Mouse (Mus musculus): ENCODE results near the gene Olfr639. TPM values are rescaled to one million over a fixed set of nuclear protein-coding genes. Genes with fewer than 3 reads are reported as not detected.

Gene Olfr639
- not detected in 2 replicates for polyA plus RNA-seq (2012; rRNA removed)

DNA sequence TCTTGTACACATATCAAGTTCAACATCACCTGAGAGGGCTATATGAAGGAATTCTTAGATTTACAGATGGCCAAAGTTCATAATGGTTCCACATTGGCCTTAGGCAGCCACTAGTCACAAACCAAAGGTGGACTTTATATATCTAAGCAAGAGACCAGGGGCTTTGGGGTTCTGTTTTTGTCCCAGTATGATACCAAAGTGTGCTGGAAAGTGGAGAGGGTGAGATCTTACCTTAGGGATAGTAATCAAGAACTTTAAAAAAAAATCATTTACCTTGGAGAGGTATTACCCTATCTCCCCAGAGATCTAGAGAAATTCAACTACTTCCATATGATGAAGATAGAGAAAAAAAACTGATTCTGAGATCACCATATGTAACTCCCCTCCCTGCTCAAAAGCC is at the start of gene Olfr639:
Olfr639 (minus strand) TSS at position 101 of the 400 bp plus-strand sequence.

DNA sequence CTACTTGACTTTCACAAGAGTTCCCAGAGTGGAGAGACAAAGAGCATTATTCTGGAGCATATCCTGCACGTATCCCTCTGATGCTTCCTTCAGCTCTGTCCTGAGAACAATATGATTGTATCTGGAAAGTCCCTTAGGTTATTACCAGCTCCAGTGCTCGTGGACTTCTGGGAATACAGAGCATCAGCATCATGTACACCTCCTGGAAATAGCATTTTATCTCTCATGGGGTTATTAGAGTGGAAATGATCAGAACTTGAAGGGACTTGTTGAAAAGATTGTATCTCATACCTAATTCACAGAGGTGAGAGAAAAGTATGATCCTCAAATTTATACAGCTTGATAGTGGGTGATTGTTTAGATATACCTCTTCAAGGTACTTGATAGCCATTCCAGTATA is 44.2 kb upstream of the Olfr639 start, which contains the start of gene 4930516K23Rik:
4930516K23Rik (minus strand) TSS at position 101 of the 400 bp plus-strand sequence.

DNA sequence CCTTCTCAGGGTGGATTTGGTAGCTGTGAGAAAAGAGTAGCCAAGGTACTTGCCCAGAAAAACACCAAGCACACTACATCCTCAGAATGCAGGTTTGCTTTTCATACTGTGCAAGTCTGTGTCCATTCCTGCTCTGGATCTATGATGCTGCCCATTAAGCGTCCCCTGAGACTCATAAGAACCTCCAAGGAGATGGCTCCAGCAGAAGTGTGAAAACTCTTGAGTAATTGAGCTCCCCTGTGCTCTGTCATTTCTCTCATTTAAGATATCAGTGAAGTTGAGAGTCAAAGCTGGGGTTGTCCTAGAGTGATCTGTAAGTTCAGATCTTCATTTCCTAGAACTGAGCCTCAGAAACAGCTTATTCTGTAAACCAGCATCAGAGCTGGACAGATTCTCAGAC is 35.5 kb upstream of the Olfr639 start, which contains the start of gene Olfr642:
Olfr642 (minus strand) TSS at position 101 of the 400 bp plus-strand sequence.

DNA sequence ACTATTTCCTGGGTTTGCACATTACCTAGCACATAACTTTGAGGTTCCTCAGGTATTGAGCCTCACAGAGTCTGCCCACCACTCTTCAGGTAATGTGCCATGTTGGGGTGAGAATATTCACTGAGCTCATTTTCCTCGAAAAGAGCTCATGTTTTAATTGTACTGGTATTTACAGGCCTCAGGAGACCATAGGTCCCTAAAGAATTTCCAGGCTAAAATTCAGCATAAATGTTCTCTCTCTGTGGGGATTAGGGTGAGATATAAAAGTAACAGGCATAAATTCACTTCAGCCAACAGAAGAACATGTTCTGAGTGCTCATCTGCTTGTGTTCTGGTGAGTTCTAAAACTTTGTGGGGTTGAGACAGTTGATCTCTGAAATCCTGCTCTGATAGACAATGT is 18.0 kb upstream of the Olfr639 start, which contains the start of gene Olfr641:
Olfr641 (plus strand) TSS at position 301 of the 400 bp plus-strand sequence.

DNA sequence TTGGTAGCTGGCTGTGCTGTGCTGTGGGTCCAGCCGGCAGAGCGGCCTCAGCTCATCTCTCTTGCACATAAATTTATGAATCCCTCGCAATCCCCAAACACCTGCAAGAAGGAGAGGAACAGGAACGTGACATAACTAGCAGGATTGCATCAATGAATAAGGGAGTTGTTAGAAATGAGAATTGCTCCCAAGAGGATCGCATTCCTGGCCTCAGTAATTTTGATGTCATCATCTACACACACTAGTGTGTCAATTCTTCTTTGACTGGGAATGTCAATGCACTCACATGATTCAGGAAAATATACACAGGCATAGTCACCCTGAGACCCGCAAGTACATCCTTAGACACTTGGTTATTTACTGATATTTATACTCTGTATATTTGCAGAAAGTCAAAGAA is 8.4 kb upstream of the Olfr639 start, which contains the start of gene Olfr640:
Olfr640 (minus strand) TSS at position 101 of the 400 bp plus-strand sequence.

DNA sequence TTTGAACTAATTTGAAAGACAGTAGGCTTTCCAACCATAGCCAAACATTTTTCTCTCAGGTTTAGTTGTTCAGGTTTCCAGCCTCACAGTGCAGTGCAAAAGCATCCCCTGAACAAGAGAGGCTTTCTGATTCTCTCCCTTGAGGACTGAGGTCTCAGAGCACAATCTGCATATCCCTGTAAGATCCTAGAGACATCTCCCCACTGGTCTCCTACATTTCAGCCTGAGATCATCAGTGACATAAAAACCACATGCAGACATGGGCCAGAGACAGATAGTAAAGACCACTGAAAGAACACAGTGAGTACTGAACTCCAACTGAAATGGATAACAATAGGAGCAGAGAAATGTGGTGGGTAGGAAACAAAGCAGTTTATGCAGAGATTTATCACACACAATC is 18.7 kb downstream of the Olfr639 start, which contains the start of gene Olfr638:
Olfr638 (plus strand) TSS at position 301 of the 400 bp plus-strand sequence.

DNA sequence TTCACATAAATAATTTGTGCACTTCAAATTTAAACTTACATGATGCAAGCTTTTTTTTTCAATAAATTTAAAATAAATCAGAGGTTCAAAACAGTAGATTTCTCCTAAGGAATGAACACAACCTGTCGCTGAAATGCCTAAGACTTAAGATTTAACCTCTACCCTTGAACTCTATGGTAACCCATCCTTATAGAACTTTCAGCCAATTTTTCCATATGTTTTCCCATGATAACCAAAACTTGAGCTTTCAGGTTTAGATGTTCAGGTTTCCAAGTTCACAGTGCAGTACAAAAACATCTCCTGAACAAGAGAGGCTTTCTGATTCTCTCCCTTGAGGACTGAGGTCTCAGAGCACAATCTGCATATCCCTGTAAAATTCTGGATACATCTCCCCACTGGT is 46.3 kb downstream of the Olfr639 start, which contains the start of gene Olfr635:
Olfr635 (plus strand) TSS at position 301 of the 400 bp plus-strand sequence.

Other genes starting within 250 kb of the Olfr639 start
- gene Olfr69, start 245.7 kb downstream of the Olfr639 start, polyA plus RNA-seq (2012; rRNA removed): not detected in 2 replicates
- not detected in 2 replicates for gene Olfr68, start 237.6 kb downstream of the Olfr639 start, polyA plus RNA-seq (2012; rRNA removed)
- gene Olfr67, start 225.5 kb downstream of the Olfr639 start, polyA plus RNA-seq (2012; rRNA removed): not detected in 2 replicates
- 36.7 and 60.5 TPM in 2 replicates for gene Hbb-bt, start 203.3 kb downstream of the Olfr639 start, polyA plus RNA-seq (2012; rRNA removed)
- 349 and 591 TPM in 2 replicates for gene Hbb-bs, start 189.2 kb downstream of the Olfr639 start, polyA plus RNA-seq (2012; rRNA removed)
- not detected in 2 replicates for gene Hbb-bh2, start 176.8 kb downstream of the Olfr639 start, polyA plus RNA-seq (2012; rRNA removed)
- gene Hbb-bh1, start 174.1 kb downstream of the Olfr639 start, polyA plus RNA-seq (2012; rRNA removed): not detected in 2 replicates
- gene Hbb-y, start 164.1 kb downstream of the Olfr639 start, polyA plus RNA-seq (2012; rRNA removed): not detected in 2 replicates
- not detected in 2 replicates for gene Olfr66, start 131.1 kb downstream of the Olfr639 start, polyA plus RNA-seq (2012; rRNA removed)
- not detected in 2 replicates for gene Olfr64, start 122.8 kb downstream of the Olfr639 start, polyA plus RNA-seq (2012; rRNA removed)
- not detected in 2 replicates for gene Olfr65, start 113.8 kb downstream of the Olfr639 start, polyA plus RNA-seq (2012; rRNA removed)
- not detected in 2 replicates for gene Olfr631, start 88.5 kb downstream of the Olfr639 start, polyA plus RNA-seq (2012; rRNA removed)
- not detected in 2 replicates for gene Olfr632, start 83.0 kb downstream of the Olfr639 start, polyA plus RNA-seq (2012; rRNA removed)
- not detected in 2 replicates for gene Olfr633, start 72.9 kb downstream of the Olfr639 start, polyA plus RNA-seq (2012; rRNA removed)
- not detected in 2 replicates for gene Olfr635, start 46.2 kb downstream of the Olfr639 start, polyA plus RNA-seq (2012; rRNA removed)
- not detected in 2 replicates for gene Olfr638, start 18.6 kb downstream of the Olfr639 start, polyA plus RNA-seq (2012; rRNA removed)
- not detected in 2 replicates for gene Olfr640, start 8.3 kb upstream of the Olfr639 start, polyA plus RNA-seq (2012; rRNA removed)
- not detected in 2 replicates for gene Olfr641, start 18.1 kb upstream of the Olfr639 start, polyA plus RNA-seq (2012; rRNA removed)
- not detected in 2 replicates for gene Olfr642, start 35.4 kb upstream of the Olfr639 start, polyA plus RNA-seq (2012; rRNA removed)
- gene 4930516K23Rik, start 44.1 kb upstream of the Olfr639 start, polyA plus RNA-seq (2012; rRNA removed): not detected in 2 replicates
- gene Olfr644, start 54.6 kb upstream of the Olfr639 start, polyA plus RNA-seq (2012; rRNA removed): not detected in 2 replicates
- gene Olfr645, start 68.2 kb upstream of the Olfr639 start, polyA plus RNA-seq (2012; rRNA removed): not detected in 2 replicates
- not detected in 2 replicates for gene Olfr646, start 87.6 kb upstream of the Olfr639 start, polyA plus RNA-seq (2012; rRNA removed)
- not detected in 2 replicates for gene Ubqln5, start 112.5 kb upstream of the Olfr639 start, polyA plus RNA-seq (2012; rRNA removed)
- not detected in 2 replicates for gene Olfr643, start 120.1 kb upstream of the Olfr639 start, polyA plus RNA-seq (2012; rRNA removed)
- gene Ubqln3, start 126.0 kb upstream of the Olfr639 start, polyA plus RNA-seq (2012; rRNA removed): not detected in 2 replicates
- gene Ubqlnl, start 133.3 kb upstream of the Olfr639 start, polyA plus RNA-seq (2012; rRNA removed): not detected in 2 replicates
- not detected in 2 replicates for gene Olfm5, start 147.5 kb upstream of the Olfr639 start, polyA plus RNA-seq (2012; rRNA removed)
- gene Olfr648, start 166.1 kb upstream of the Olfr639 start, polyA plus RNA-seq (2012; rRNA removed): 0.11 TPM in 1 of 2 replicates, not detected in the other
- gene Olfr649, start 178.7 kb upstream of the Olfr639 start, polyA plus RNA-seq (2012; rRNA removed): not detected in 2 replicates
- gene Trim6, start 201.5 kb upstream of the Olfr639 start, polyA plus RNA-seq (2012; rRNA removed): 0.77 and 0.95 TPM in 2 replicates
- 4.1 and 4.9 TPM in 2 replicates for gene Trim34a, start 227.2 kb upstream of the Olfr639 start, polyA plus RNA-seq (2012; rRNA removed)

Data from ovary, adult 2 months (tissue).